Mouse (Mus musculus): ENCODE results near the gene Atg9b. TPM values are rescaled to one million over a fixed set of nuclear protein-coding genes. Genes with fewer than 3 reads are reported as not detected.
A peak's percentile ranks its signal among the peaks of the same experiment; 100 is the strongest.

Atg9b gene
- total RNA-seq, 2 experiments from 2014 or later, result 0.99 to 1.6 TPM

- peak; percentile 71 to 78 for DNase-seq
Observed at GRCm38 (mm10) chr5:24348546-24348945, 43.4 kb downstream of the Atg9b start.

- DNase-seq, result peak; percentile 89 to 92
Observed at GRCm38 (mm10) chr5:24348128-24348527, 43.8 kb downstream of the Atg9b start.

GRCm38 (mm10) chr5:24347186-24347875, 44.6 kb downstream of the Atg9b start:
- no peak for DNase-seq

DNA sequence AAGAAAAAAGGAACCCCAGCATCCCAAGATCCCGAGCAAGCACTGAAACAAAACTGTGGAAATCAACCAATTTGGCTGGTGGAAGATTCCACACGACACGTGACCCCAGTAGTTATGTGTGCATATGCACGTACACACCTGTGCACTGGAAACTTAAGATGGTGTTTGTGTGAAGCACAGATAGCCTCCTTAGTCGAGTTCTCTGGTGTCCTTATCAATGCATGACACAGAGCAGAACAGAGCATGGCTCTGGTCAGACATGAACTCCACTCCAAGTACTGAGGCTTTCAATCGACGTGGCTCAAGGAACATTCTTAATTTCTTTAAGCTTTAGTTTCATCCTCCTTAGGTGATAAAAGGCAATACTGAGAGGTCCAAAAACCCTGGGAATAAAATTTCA, 45.6 kb downstream of the Atg9b start:
- no peak for DNase-seq

- DNase-seq, result no peak
Observed at GRCm38 (mm10) chr5:24344477-24345051, 47.4 kb downstream of the Atg9b start.

- no peak for DNase-seq
Observed at GRCm38 (mm10) chr5:24343977-24344436, 47.9 kb downstream of the Atg9b start.

- no peak for DNase-seq
Observed at GRCm38 (mm10) chr5:24343379-24343778, 48.6 kb downstream of the Atg9b start.

DNA sequence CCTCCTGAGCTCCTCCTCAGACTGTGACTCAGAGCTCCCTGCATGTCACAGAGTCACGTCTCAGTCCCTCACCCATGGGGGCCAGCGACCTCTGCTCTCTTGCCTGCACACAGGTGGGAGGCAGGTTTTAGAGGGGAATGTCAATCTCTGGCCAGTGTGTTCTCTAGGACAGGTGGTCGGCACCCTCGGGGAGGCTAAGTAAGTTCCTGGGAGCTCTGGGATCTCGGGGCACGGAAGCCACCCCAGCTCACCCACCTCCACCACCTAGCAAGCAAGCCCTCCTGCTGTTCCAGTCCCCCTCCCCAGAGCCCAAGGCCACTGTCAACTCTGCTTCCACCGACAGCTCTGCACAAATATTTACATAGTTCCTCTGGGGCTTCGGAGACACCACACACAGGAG, 49.0 kb downstream of the Atg9b start:
- no peak for DNase-seq

GRCm38 (mm10) chr5:24342205-24342963, 49.6 kb downstream of the Atg9b start:
- no peak for DNase-seq

DNA sequence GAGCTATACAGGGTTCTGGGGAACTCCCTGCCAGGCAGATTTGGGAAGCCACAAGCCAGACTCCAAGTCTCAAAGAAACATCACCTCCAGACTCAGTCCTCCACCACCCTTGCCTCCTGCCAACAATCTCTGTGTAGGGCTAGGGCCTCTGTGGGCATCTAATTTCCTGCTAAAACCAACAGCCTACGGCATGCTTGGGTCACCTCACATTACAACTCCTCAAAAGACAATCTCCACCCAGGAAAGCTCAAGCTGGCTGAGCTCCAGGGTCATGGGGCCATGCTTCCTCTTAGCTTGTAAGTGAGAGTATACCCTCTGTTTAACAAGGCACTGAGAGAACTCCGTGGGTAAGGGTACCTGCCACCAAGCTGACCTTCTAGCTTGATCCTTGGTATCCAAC, 54.1 kb downstream of the Atg9b start:
- no peak for DNase-seq

DNA sequence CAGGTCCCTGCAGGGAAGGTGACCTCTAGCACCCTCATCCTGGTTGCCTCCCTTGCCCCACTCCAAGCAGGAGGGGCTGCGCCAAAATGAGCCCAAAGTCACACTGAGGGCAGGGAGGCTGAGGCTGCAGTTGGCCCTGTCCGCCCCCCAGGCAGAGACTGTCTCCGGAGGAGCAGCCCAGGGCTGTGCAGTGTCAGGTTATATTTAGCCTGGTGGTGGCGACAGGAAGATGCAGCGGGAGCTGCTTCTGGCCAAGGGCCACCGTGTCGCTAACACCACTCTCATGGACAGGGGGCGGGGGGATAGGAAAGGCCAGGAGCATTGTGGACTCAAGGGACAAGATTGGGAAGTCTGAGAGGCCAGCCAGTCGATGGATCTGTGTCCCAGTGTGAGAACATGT, 54.6 kb downstream of the Atg9b start:
- DNase-seq, result peak in 1 of 2 experiments; percentile 53

DNA sequence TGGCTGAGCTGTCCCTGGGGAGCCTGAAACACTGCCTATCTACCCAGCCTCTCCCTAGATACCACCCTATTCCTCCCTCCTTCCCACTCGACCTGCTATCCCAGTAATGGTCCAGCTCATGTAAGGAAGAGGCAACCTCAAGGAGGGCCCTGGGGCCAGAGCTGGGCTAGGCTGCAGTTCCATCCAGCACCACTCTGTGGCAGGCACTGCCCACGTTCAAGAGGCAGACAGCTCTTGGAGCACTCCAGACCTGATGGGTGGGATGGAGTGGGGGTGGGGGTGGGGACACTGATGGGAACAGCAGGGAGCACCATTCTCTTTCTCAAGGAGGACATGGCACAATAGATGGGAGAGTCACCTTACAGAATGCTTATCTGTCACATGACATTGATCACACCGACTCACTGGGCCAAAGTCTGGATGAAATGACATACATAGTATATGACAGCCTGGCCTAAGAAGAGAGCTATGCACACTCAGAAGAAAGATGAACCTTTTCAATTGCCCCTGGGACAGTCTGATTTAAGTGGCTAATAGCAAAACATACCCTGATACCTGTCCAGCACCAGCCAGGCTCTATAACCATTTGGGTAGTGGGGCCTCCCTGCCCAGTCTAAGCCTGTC, 55.9 kb downstream of the Atg9b start:
- DNase-seq, result peak; percentile 64 to 74

DNA sequence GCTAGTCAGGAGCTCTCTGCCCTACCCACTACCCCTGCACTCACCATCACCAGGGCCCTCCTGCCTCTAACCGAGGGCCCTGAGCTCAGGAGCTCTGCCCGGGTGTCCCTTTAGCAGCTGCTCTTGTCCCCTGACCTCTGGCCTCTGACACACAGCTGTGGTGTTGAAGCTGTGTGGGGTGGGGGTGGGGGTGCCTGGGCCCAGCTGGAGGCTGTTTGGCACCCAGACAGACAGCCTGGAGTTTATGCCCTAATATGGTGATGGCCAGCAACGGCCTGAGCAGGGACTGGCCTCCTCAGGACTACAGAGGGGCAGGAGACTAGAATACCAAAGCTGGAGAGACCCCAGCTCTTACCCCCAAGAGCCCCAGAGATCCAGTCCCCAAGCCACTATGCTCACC, 57.2 kb downstream of the Atg9b start:
- DNase-seq, result no peak

Other genes with a start within 250 kb of the Atg9b start
- 1 to 10 TPM; 6.0 to 6.4 TPM for gene Nupl2, start 227.2 kb downstream of the Atg9b start, total RNA-seq (2021)
- gene Kcnh2, start 40.5 kb downstream of the Atg9b start, total RNA-seq (2021), result 10 to 100 TPM; 14.4 to 14.7 TPM
- 10 to 100 TPM in 1 of 2 experiments, 1 to 10 TPM in 1; 7.1 to 14.2 TPM for gene Nos3, start 27.3 kb downstream of the Atg9b start, total RNA-seq (2021)
- gene Abcb8, start 1.5 kb upstream of the Atg9b start, total RNA-seq (2021), result 10 to 100 TPM; 66.8 to 76.5 TPM
- under 1 TPM; 0.26 to 0.36 TPM for gene Asic3, start 21.2 kb upstream of the Atg9b start, total RNA-seq (2021)
- gene Cdk5, start 31.4 kb upstream of the Atg9b start, total RNA-seq (2021), result 10 to 100 TPM; 36.5 to 44.0 TPM
- 10 to 100 TPM; 44.4 to 62.2 TPM for gene Slc4a2, start 31.7 kb upstream of the Atg9b start, total RNA-seq (2021)
- gene Fastk, start 53.1 kb upstream of the Atg9b start, total RNA-seq (2021), result 10 to 100 TPM; 89.8 to 91.1 TPM
- 10 to 100 TPM; 11.0 to 16.2 TPM for gene Tmub1, start 55.7 kb upstream of the Atg9b start, total RNA-seq (2021)
- 10 to 100 TPM; 83.0 to 83.1 TPM for gene Agap3, start 60.0 kb upstream of the Atg9b start, total RNA-seq (2021)
- gene Gbx1, start 135.1 kb upstream of the Atg9b start, total RNA-seq (2021), result not detected
- gene Asb10, start 148.8 kb upstream of the Atg9b start, total RNA-seq (2021), result under 1 TPM in 1 of 2 experiments, not detected in 1; 0.49 TPM
- not detected for gene 4931409K22Rik, start 164.7 kb upstream of the Atg9b start, total RNA-seq (2021)
- 10 to 100 TPM; 69.3 to 79.2 TPM for gene Abcf2, start 185.3 kb upstream of the Atg9b start, total RNA-seq (2021)
- 10 to 100 TPM; 35.7 to 52.5 TPM for gene Chpf2, start 194.6 kb upstream of the Atg9b start, total RNA-seq (2021)
- gene Smarcd3, start 232.3 kb upstream of the Atg9b start, total RNA-seq (2021), result 10 to 100 TPM; 16.0 to 17.4 TPM

Data from adrenal gland, postnatal 36 days (tissue).